Mouse (Mus musculus): ENCODE measurements around the gene 1700102P08Rik. TPM values are rescaled to one million over a fixed set of nuclear protein-coding genes. Genes with fewer than 3 reads are reported as not detected.

1700102P08Rik gene
- polyA plus RNA-seq, 1 experiment = not detected

DNA sequence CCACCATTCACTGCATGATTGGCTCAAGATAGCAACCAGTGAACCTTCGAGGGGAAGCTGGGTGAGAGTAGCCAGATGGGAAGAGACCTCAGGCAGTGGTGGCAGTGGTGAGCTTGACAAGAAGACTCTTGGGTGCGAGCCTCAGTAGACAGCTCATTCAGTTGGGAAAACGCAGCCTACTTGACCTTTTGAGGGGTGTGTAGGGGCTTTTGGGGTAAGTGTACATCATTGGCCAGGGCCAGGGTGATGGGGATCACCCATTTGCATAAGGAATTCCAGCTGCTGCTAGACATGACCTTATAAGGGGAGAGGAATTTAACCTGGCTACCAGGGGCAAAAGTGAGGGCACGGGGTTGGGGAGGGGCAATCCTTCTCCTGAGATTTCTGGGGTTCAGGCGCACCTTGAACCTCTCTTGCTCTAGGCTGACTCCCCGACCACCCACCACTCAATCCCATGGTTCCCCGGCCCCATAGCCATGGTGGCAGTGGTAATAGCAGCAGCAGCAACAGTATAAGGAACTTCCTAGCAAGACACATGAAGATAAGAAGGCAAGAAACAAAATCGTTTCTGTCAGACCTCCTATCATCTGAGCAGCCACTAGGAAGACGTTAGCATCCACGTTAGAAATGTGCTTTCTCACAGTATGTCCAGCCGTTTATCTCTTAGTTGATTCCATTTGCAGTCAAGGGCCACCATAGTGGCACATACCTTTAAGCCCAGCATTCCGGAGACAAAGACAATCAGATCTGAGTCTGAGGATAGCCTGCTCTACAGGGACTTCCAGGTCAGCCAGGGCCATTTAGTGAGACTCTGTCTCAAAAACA is 63.4 kb downstream of the 1700102P08Rik start:
- 67% methylated on average over 12 of the region's 12 CpGs for WGBS
- TF ChIP-seq POLR2A (IDR thresholded peaks at IDR 0.05; ENCODE audit: borderline replicate concordance, control insufficient read depth, low read depth, low read length) (no peak), CTCF (IDR thresholded peaks at IDR 0.05; ENCODE audit: control insufficient read depth, insufficient read depth, low read length) (no peak)
- Histone ChIP-seq H3K27ac (ENCODE audit: control insufficient read depth, insufficient read depth, low read depth, low read length, poor library complexity) (no peak overlapping the region), H3K4me3 (replicated peaks; ENCODE audit: control insufficient read depth, low read depth, low read length) (no peak overlapping the region), H3K4me1 (ENCODE audit: control insufficient read depth, insufficient read depth, low read length) (no peaks in the 10 kb centered on the region)

DNA sequence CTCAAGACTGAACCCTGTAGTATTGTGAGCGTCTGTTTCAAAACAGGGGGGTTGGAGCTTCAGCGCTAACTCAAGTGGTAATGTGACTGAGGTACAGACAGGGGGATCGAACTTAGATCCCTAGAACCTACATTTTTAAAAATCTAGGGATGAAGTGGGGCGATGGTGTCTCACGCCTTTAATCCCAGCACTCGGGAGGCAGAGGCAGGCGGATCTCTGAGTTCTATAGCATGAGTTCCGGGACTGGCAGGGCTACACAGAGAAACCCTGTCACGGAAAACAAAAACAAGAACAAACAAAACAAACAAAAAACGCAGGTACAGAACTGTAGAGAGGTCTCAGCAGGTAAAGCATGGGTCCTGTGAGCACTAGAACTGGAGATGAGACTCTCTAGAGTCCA is 64.3 kb downstream of the 1700102P08Rik start:
- peaks cover 2% of the 10 kb centered on the region for H3K4me1 ChIP-seq (ENCODE audit: control insufficient read depth, insufficient read depth, low read length)
- 87% methylated on average over 10 of the region's 10 CpGs for WGBS
- no peak for TF ChIP-seq CTCF (IDR thresholded peaks at IDR 0.05; ENCODE audit: control insufficient read depth, insufficient read depth, low read length)
- TF ChIP-seq POLR2A (IDR thresholded peaks at IDR 0.05; ENCODE audit: borderline replicate concordance, control insufficient read depth, low read depth, low read length) = no peak
- no peak overlapping the region for H3K4me3 ChIP-seq (replicated peaks; ENCODE audit: control insufficient read depth, low read depth, low read length)
- no peak overlapping the region for H3K27ac ChIP-seq (ENCODE audit: control insufficient read depth, insufficient read depth, low read depth, low read length, poor library complexity)

- Histone ChIP-seq H3K4me3 (replicated peaks; ENCODE audit: control insufficient read depth, low read depth, low read length) (peak overlapping the region; percentile 76), H3K27ac (ENCODE audit: control insufficient read depth, insufficient read depth, low read depth, low read length, poor library complexity) (no peak overlapping the region), H3K4me1 (ENCODE audit: control insufficient read depth, insufficient read depth, low read length) (peaks cover 2% of the 10 kb centered on the region)
- TF ChIP-seq CTCF (IDR thresholded peaks at IDR 0.05; ENCODE audit: control insufficient read depth, insufficient read depth, low read length) = no peak
- no peak for TF ChIP-seq POLR2A (IDR thresholded peaks at IDR 0.05; ENCODE audit: borderline replicate concordance, control insufficient read depth, low read depth, low read length)
- 65% methylated on average over 1 of the region's 1 CpGs for WGBS
These were observed 67.3 kb downstream of the 1700102P08Rik start for GRCm38 (mm10) chr9:108459939-108460318.

Other genes with a start within 250 kb of the 1700102P08Rik start
- gene Bsn, start 202.4 kb upstream of the 1700102P08Rik start, polyA plus RNA-seq (2011; ENCODE audit: insufficient read depth, insufficient read length, low replicate concordance, missing spikeins) = 1.1 and 1.9 TPM in 2 replicates
- gene Dag1, start 128.8 kb upstream of the 1700102P08Rik start, polyA plus RNA-seq (2011; ENCODE audit: insufficient read depth, insufficient read length, low replicate concordance, missing spikeins) = 2.6 and 2.7 TPM in 2 replicates
- 2.3 TPM in 2 replicates for gene Nicn1, start 102.4 kb upstream of the 1700102P08Rik start, polyA plus RNA-seq (2011; ENCODE audit: insufficient read depth, insufficient read length, low replicate concordance, missing spikeins)
- gene Amt, start 96.0 kb upstream of the 1700102P08Rik start, polyA plus RNA-seq (2011; ENCODE audit: insufficient read depth, insufficient read length, low replicate concordance, missing spikeins) = 1.7 and 15.2 TPM in 2 replicates
- 138 and 223 TPM in 2 replicates for gene Rhoa, start 86.7 kb upstream of the 1700102P08Rik start, polyA plus RNA-seq (2011; ENCODE audit: insufficient read depth, insufficient read length, low replicate concordance, missing spikeins)
- gene Tcta, start 86.6 kb upstream of the 1700102P08Rik start, polyA plus RNA-seq (2011; ENCODE audit: insufficient read depth, insufficient read length, low replicate concordance, missing spikeins) = 5.6 and 13.2 TPM in 2 replicates
- 1,398 and 2,156 TPM in 2 replicates for gene Gpx1, start 53.9 kb upstream of the 1700102P08Rik start, polyA plus RNA-seq (2011; ENCODE audit: insufficient read depth, insufficient read length, low replicate concordance, missing spikeins)
- 102 and 256 TPM in 2 replicates for gene Usp4, start 45.0 kb upstream of the 1700102P08Rik start, polyA plus RNA-seq (2011; ENCODE audit: insufficient read depth, insufficient read length, low replicate concordance, missing spikeins)
- 0.34 and 0.87 TPM in 2 replicates for gene Ccdc36, start 35.7 kb downstream of the 1700102P08Rik start, polyA plus RNA-seq (2011; ENCODE audit: insufficient read depth, insufficient read length, low replicate concordance, missing spikeins)
- not detected in 2 replicates for gene BC048562, start 43.7 kb downstream of the 1700102P08Rik start, polyA plus RNA-seq (2011; ENCODE audit: insufficient read depth, insufficient read length, low replicate concordance, missing spikeins)
- 5.1 and 12.3 TPM in 2 replicates for gene Ccdc71, start 67.7 kb downstream of the 1700102P08Rik start, polyA plus RNA-seq (2011; ENCODE audit: insufficient read depth, insufficient read length, low replicate concordance, missing spikeins)
- 8.1 and 18.3 TPM in 2 replicates for gene Klhdc8b, start 68.8 kb downstream of the 1700102P08Rik start, polyA plus RNA-seq (2011; ENCODE audit: insufficient read depth, insufficient read length, low replicate concordance, missing spikeins)
- 3.8 and 9.0 TPM in 2 replicates for gene Lamb2, start 86.9 kb downstream of the 1700102P08Rik start, polyA plus RNA-seq (2011; ENCODE audit: insufficient read depth, insufficient read length, low replicate concordance, missing spikeins)
- 42.0 and 94.4 TPM in 2 replicates for gene Usp19, start 97.8 kb downstream of the 1700102P08Rik start, polyA plus RNA-seq (2011; ENCODE audit: insufficient read depth, insufficient read length, low replicate concordance, missing spikeins)
- 76.9 and 170 TPM in 2 replicates for gene Qars, start 114.9 kb downstream of the 1700102P08Rik start, polyA plus RNA-seq (2011; ENCODE audit: insufficient read depth, insufficient read length, low replicate concordance, missing spikeins)
- gene Qrich1, start 124.0 kb downstream of the 1700102P08Rik start, polyA plus RNA-seq (2011; ENCODE audit: insufficient read depth, insufficient read length, low replicate concordance, missing spikeins) = 29.4 and 50.5 TPM in 2 replicates
- gene Impdh2, start 167.5 kb downstream of the 1700102P08Rik start, polyA plus RNA-seq (2011; ENCODE audit: insufficient read depth, insufficient read length, low replicate concordance, missing spikeins) = 56.2 and 207 TPM in 2 replicates
- gene Ndufaf3, start 174.6 kb downstream of the 1700102P08Rik start, polyA plus RNA-seq (2011; ENCODE audit: insufficient read depth, insufficient read length, low replicate concordance, missing spikeins) = 14.7 and 23.0 TPM in 2 replicates
- gene Dalrd3, start 177.1 kb downstream of the 1700102P08Rik start, polyA plus RNA-seq (2011; ENCODE audit: insufficient read depth, insufficient read length, low replicate concordance, missing spikeins) = 44.0 and 105 TPM in 2 replicates
- gene Wdr6, start 185.9 kb downstream of the 1700102P08Rik start, polyA plus RNA-seq (2011; ENCODE audit: insufficient read depth, insufficient read length, low replicate concordance, missing spikeins) = 5.8 and 7.9 TPM in 2 replicates
- 1.4 TPM in 1 of 2 replicates, not detected in the other for gene P4htm, start 204.9 kb downstream of the 1700102P08Rik start, polyA plus RNA-seq (2011; ENCODE audit: insufficient read depth, insufficient read length, low replicate concordance, missing spikeins)

Data from bone marrow, adult 2 months (tissue).